Mouse (Mus musculus): ENCODE results near the gene Zfp799.
"Not testable (repeated sequence)": the region's sequence is repeated elsewhere in the genome, so short reads cannot be mapped to it uniquely, and the experiment has no call there.

Zfp799 gene

GRCm38 (mm10) chr17:32829540-32830417 lies at the start of gene Zfp799:
Gene Zfp799 (minus strand): TSS chr17:32830261.
- peak; percentile 90 for DNase-seq (ENCODE audit: low read depth, low spot score)

- DNase-seq (ENCODE audit: low read depth, low spot score), result peak; percentile 74
Observed at GRCm38 (mm10) chr17:32878773-32879172, 48.7 kb upstream of the Zfp799 start.

- peak; percentile 74 for DNase-seq (ENCODE audit: low read depth, low spot score)
Observed at GRCm38 (mm10) chr17:32877471-32878171, 47.6 kb upstream of the Zfp799 start.

- DNase-seq (ENCODE audit: low read depth, low spot score), result no peak
Observed at GRCm38 (mm10) chr17:32872696-32873095, 42.6 kb upstream of the Zfp799 start.

GRCm38 (mm10) chr17:32872091-32872490 lies 42.0 kb upstream of the Zfp799 start:
- peak; percentile 21 for DNase-seq (ENCODE audit: low read depth, low spot score)

GRCm38 (mm10) chr17:32871483-32871882 lies 41.4 kb upstream of the Zfp799 start:
- no peak for DNase-seq (ENCODE audit: low read depth, low spot score)

GRCm38 (mm10) chr17:32867266-32867665 lies 37.2 kb upstream of the Zfp799 start:
- not testable (repeated sequence) for DNase-seq (ENCODE audit: low read depth, low spot score)

- not testable (repeated sequence) for DNase-seq (ENCODE audit: low read depth, low spot score)
Observed at GRCm38 (mm10) chr17:32856713-32857112, 26.7 kb upstream of the Zfp799 start.

GRCm38 (mm10) chr17:32851581-32851980 lies 21.5 kb upstream of the Zfp799 start:
- DNase-seq (ENCODE audit: low read depth, low spot score), result no peak

- peak; percentile 11 for DNase-seq (ENCODE audit: low read depth, low spot score)
Observed at GRCm38 (mm10) chr17:32841388-32841787, 11.3 kb upstream of the Zfp799 start.

- DNase-seq (ENCODE audit: low read depth, low spot score), result peak; percentile 41
Observed at GRCm38 (mm10) chr17:32839083-32839802, 9.2 kb upstream of the Zfp799 start.

GRCm38 (mm10) chr17:32830418-32830782 lies 339 bp upstream of the Zfp799 start:
- DNase-seq (ENCODE audit: low read depth, low spot score), result no peak

GRCm38 (mm10) chr17:32816074-32816784 lies 13.8 kb downstream of the Zfp799 start:
- no peak for DNase-seq (ENCODE audit: low read depth, low spot score)

GRCm38 (mm10) chr17:32814136-32814535 lies 15.9 kb downstream of the Zfp799 start:
- no peak for DNase-seq (ENCODE audit: low read depth, low spot score)

- DNase-seq (ENCODE audit: low read depth, low spot score), result no peak
Observed at GRCm38 (mm10) chr17:32810648-32811047, 19.4 kb downstream of the Zfp799 start.

GRCm38 (mm10) chr17:32809544-32810374 lies 20.3 kb downstream of the Zfp799 start, which contains the start of gene Zfp811:
Gene Zfp811 (minus strand): TSS chr17:32809931.
- peak; percentile 95 for DNase-seq (ENCODE audit: low read depth, low spot score)

- DNase-seq (ENCODE audit: low read depth, low spot score), result no peak
Observed at GRCm38 (mm10) chr17:32808921-32809320, 21.1 kb downstream of the Zfp799 start.

GRCm38 (mm10) chr17:32789244-32789643 lies 40.8 kb downstream of the Zfp799 start:
- DNase-seq (ENCODE audit: low read depth, low spot score), result peak; percentile 44

GRCm38 (mm10) chr17:32788576-32788975 lies 41.5 kb downstream of the Zfp799 start:
- DNase-seq (ENCODE audit: low read depth, low spot score), result no peak

GRCm38 (mm10) chr17:32788094-32788559 lies 41.9 kb downstream of the Zfp799 start, which contains the start of gene Zfp871:
Gene Zfp871 (minus strand): TSS chr17:32788287.
- DNase-seq (ENCODE audit: low read depth, low spot score), result peak; percentile 96

Data from ES-CJ7 (cell line).